Mouse (Mus musculus) intestine, embryonic 14.5 days (tissue): ENCODE results near the gene Sgk2. TPM values are rescaled to one million over a fixed set of nuclear protein-coding genes. Genes with fewer than 3 reads are reported as not detected.

Experiments
- ATAC-seq: fragments of 200-750 bp; cut with Nextera tagmentation; replicated peaks from 2 replicates; pipeline ENCODE4 v1.8.0; 2017; ENCODE audit warnings: low read depth, moderate number of reproducible peaks, moderate TSS enrichment, moderate library complexity; ENCODE audit not compliant: low FRiP score, low TSS enrichment
- DNase-seq: peaks from one replicate; pipeline ENCODE4 v3.0.0-alpha.2; 2018; ENCODE audit warnings: low spot score
- H3K27ac ChIP-seq: fragments of 300-500 bp; sonication (generic); 2 replicates; pipeline ENCODE4 v1.5.1; 2014; ENCODE audit warnings: low read depth, mild to moderate bottlenecking, control low read depth
- H3K27me3 ChIP-seq: fragments of 300-500 bp; sonication (generic); replicated peaks from 2 replicates; pipeline ENCODE4 v1.6.1; 2014; ENCODE audit warnings: low read length, control low read depth; ENCODE audit not compliant: control insufficient read depth, insufficient read depth
- H3K36me3 ChIP-seq: fragments of 300-500 bp; sonication (generic); 2 replicates; pipeline ENCODE4 v1.6.1; 2014; ENCODE audit warnings: low read length, control low read depth; ENCODE audit not compliant: control insufficient read depth, insufficient read depth
- H3K4me1 ChIP-seq: fragments of 300-500 bp; sonication (generic); replicated peaks from 2 replicates; pipeline ENCODE4 v1.6.1; 2014; ENCODE audit warnings: low read length, control low read depth, mixed read lengths; ENCODE audit not compliant: control insufficient read depth, insufficient read depth
- H3K4me2 ChIP-seq: fragments of 300-500 bp; sonication (generic); 2 replicates; pipeline ENCODE4 v1.6.1; 2014; ENCODE audit warnings: low read length
- H3K4me3 ChIP-seq: fragments of 300-500 bp; sonication (generic); 2 replicates; pipeline ENCODE4 v1.5.1; 2014; ENCODE audit warnings: low read depth, low read length, control low read depth, mixed read lengths
- H3K9ac ChIP-seq: fragments of 300-500 bp; sonication (generic); 2 replicates; pipeline ENCODE4 v1.6.1; 2014; ENCODE audit warnings: mild to moderate bottlenecking, low read length
- H3K9me3 ChIP-seq: fragments of 300-500 bp; sonication (generic); 2 replicates; pipeline ENCODE4 v1.6.1; 2016; ENCODE audit warnings: low read length, control low read depth; ENCODE audit not compliant: control insufficient read depth
- WGBS: fragments of 180-500 bp; shearing (Covaris S2); extraction: QIAGEN DNeasy Blood & Tissue Kit; methylation state at CpG from one replicate; pipeline ENCODE4 v1.1.7; 2014; 5-methylcytosine and 5-hydroxymethylcytosine counted together
- polyA plus RNA-seq: library from polyadenylated mRNA; unstranded; fragments of >200 nt; fragmentation: Nextera tagmentation; extraction: Ambion mirVana; gene quantifications from 2 replicates; pipeline ENCODE4 v1.2.1, GENCODE M21; 2014

Gene Sgk2
- polyA plus RNA-seq, 1 experiment from 2014 or later: 0.30 TPM

DNA sequence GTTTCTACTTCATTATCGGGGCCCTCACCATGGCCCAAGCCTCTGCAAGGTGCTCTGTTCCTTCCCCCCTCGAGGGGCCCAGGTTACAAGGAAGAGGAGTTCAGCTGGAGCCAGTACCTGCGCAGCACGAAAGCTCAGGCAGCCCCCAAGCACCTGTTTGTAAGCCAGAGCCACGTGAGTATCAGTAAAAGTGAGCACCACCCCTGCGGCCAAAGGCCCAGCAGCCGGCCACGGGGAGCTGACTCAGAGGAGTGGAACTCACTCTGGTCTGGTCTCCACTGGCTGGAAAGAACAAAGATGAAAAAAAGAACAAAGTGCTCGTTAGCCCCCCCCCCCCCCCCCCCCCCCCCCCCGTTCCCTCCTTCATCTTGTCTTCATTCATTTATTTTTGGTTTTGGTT lies 25.8 kb upstream of the Sgk2 start:
- Histone ChIP-seq H3K4me1 (no peaks in the 10 kb centered on the region), H3K27me3 (no peaks in the 10 kb centered on the region), H3K9me3 (no peaks in the 10 kb centered on the region), H3K4me3 (no peak overlapping the region), H3K4me2 (no peak overlapping the region), H3K36me3 (no peaks in the 10 kb centered on the region), H3K27ac (no peak overlapping the region), H3K9ac (no peak overlapping the region)
- WGBS: 67% methylated on average over 9 of the region's 10 CpGs
- no peak for DNase-seq
- ATAC-seq: no peak

DNA sequence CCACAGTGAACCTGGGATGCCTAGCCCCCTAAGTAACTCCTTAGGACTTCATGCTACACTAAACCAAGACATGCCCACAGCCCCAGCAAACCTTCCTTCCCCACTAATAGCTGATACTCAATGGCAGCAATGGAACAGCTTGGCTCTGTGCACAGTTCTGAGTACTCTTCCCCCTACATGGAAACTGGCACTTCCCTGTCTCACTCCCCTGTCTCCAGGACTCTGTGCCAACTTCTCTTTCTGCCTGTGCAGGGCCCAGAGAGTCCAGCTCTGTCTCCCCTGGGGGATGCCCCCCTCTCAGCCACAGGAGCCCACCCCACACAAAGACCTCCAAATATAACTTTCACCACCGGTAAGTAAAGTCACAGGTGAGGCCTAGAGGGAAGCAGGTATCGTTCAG lies 20.4 kb upstream of the Sgk2 start:
- H3K27me3 ChIP-seq: no peaks in the 10 kb centered on the region
- no peak overlapping the region for H3K27ac ChIP-seq
- H3K9ac ChIP-seq: no peak overlapping the region
- no peaks in the 10 kb centered on the region for H3K36me3 ChIP-seq
- no peak overlapping the region for H3K4me3 ChIP-seq
- H3K4me2 ChIP-seq: no peak overlapping the region
- WGBS: 86% methylated on average over 2 of the region's 2 CpGs
- DNase-seq (no peak), ATAC-seq (no peak)
- no peaks in the 10 kb centered on the region for H3K4me1 ChIP-seq
- H3K9me3 ChIP-seq: no peaks in the 10 kb centered on the region

DNA sequence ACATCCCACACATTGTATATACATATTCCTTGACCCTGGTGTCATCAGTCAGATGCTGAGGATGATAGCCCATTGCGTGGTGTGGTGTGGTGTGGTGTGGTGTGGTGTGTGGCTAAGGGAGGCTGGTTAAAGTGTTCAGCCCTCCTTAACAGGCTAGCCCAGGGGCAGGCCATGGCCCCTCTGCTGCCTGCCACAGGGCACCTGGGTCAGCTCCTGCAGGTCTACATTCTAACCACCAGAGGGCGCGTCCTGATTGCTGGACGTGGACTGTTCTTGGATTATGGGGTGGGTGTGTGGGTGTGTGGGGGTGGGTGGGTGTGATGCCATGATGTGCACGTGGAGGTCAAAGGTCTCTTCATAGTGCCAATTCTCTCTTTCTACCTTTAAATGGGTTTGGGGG lies 18.8 kb upstream of the Sgk2 start:
- Histone ChIP-seq H3K27ac (no peak overlapping the region), H3K36me3 (no peaks in the 10 kb centered on the region), H3K27me3 (no peaks in the 10 kb centered on the region), H3K4me3 (no peak overlapping the region), H3K4me1 (no peaks in the 10 kb centered on the region; the same call in 1 of the 2 replicates), H3K4me2 (no peak overlapping the region), H3K9me3 (no peaks in the 10 kb centered on the region), H3K9ac (no peak overlapping the region)
- 9% methylated on average over 5 of the region's 5 CpGs for WGBS
- DNase-seq (peak; percentile 68), ATAC-seq (peak; percentile 50; the same call in 1 of the 2 replicates)

DNA sequence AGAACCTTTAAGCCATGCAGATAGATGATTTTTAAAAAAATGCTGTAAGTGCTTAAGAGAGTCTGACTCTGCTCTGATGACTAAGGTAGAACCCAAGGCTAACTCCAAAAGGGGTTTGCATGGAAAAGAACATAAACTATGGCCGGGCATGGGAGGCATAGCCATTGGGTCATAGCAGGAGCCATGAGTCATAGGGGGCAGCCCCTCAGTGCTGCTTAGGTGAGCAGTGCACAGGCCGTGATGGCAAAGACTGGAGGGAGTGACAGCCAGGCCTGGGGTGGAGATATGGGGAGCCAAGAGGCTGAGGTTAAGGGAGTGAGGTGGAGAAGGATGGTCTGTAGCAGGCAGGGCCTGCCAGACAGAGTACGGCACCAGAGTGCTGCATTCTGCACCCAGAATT lies 18.0 kb upstream of the Sgk2 start:
- ATAC-seq (no peak), DNase-seq (no peak)
- WGBS: 85% methylated on average over 3 of the region's 3 CpGs
- H3K4me3 ChIP-seq: no peak overlapping the region
- no peaks in the 10 kb centered on the region for H3K36me3 ChIP-seq
- no peaks in the 10 kb centered on the region; the same call in 1 of the 2 replicates for H3K4me1 ChIP-seq
- no peak overlapping the region for H3K4me2 ChIP-seq
- H3K27ac ChIP-seq: no peak overlapping the region
- H3K9me3 ChIP-seq: no peaks in the 10 kb centered on the region
- no peak overlapping the region for H3K9ac ChIP-seq
- no peaks in the 10 kb centered on the region for H3K27me3 ChIP-seq

DNA sequence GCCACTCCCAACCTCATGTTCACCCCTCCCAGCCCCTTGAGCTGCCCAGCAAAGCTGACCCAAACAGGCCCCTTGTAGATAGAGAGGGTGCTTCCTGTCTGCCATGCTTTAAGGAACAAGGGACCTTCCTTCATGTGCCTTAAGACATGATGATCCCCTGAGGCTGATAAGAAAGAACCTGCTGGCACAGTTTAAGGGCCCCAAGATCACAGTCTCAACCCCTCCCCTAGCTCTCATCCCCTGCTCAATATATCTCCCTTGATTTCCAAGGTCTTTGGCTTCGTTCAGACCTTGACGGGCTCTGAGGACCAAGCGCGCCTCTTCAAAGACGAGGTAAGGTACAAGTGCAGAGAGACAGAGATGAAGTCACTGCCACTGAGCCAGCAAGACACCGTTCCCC lies 16.2 kb upstream of the Sgk2 start:
- Histone ChIP-seq H3K4me1 (no peaks in the 10 kb centered on the region; the same call in 1 of the 2 replicates), H3K9ac (no peak overlapping the region), H3K27ac (no peak overlapping the region), H3K4me2 (no peak overlapping the region), H3K27me3 (no peaks in the 10 kb centered on the region), H3K4me3 (no peak overlapping the region), H3K9me3 (no peaks in the 10 kb centered on the region), H3K36me3 (no peaks in the 10 kb centered on the region)
- DNase-seq (no peak), ATAC-seq (no peak)
- 89% methylated on average over 6 of the region's 6 CpGs for WGBS

DNA sequence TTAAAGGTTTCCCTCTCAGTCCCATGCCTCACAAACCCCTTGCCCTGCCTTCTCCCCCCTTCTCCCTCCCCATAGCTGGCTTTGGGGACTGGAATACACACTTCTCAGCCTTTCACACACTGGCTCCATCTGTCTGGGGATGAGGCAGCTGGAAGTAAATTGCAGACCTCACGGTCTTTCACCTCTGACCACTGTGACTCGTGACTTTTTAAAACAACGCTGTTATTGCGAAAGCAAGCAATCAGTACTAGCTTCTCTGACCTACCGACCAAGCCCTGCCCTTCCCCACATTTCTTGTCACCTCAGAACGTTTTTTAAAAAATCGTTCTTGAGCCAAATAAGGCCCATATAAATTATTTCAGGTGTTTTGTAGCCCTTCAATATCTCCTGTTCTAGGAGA lies 14.4 kb upstream of the Sgk2 start:
- no peak overlapping the region for H3K4me3 ChIP-seq
- no peak overlapping the region for H3K9ac ChIP-seq
- 32% methylated on average over 7 of the region's 7 CpGs for WGBS
- ATAC-seq: no peak
- H3K27ac ChIP-seq: no peak overlapping the region
- DNase-seq: no peak
- no peaks in the 10 kb centered on the region for H3K9me3 ChIP-seq
- H3K36me3 ChIP-seq: no peaks in the 10 kb centered on the region
- no peak overlapping the region for H3K4me2 ChIP-seq
- no peaks in the 10 kb centered on the region; the same call in 1 of the 2 replicates for H3K4me1 ChIP-seq
- H3K27me3 ChIP-seq: no peaks in the 10 kb centered on the region

DNA sequence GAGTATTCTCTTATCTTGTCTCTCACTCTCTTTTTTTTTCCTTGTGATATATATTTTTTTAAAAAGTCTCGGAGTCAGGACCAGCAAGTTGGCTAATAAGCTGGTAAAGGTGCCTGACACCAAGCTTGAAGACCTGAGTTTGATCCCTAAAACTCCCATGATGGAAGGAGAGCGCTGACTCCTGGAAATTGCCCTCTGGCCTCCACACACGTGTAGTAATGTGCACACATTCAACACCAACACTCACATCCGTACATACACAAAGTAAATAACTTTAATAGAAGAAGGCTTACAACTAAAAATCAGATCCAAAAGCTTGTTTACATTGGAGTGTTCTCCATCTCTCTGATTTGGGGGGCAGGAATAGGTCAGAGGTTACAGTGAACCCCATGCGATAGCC lies 13.9 kb upstream of the Sgk2 start:
- Histone ChIP-seq H3K4me3 (no peak overlapping the region), H3K4me1 (no peaks in the 10 kb centered on the region; the same call in 1 of the 2 replicates), H3K27me3 (no peaks in the 10 kb centered on the region), H3K36me3 (no peaks in the 10 kb centered on the region), H3K4me2 (no peak overlapping the region), H3K27ac (no peak overlapping the region), H3K9me3 (no peaks in the 10 kb centered on the region), H3K9ac (no peak overlapping the region)
- ATAC-seq (no peak), DNase-seq (no peak)
- 63% methylated on average over 5 of the region's 5 CpGs for WGBS

DNA sequence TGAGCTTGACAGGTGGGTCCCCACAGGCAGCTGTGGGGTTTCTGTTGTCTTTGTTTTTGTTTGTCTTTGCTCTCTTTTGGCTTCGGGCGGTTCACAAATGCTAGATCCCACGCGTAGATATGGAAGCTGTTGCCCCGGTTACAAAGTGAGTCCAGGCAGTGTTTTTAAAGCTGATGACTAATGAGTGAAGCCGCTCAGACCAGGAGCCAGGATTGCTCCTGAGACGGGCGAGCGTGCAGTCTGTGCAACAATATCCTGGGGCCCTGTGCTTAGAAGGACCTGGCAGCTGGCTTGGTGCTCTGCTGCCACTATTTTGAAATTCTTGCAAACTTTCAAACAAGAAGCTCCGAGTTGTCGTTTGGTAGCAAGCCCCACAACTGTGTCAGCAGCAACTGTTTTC lies 13.5 kb upstream of the Sgk2 start:
- WGBS: 15% methylated on average over 11 of the region's 11 CpGs
- Histone ChIP-seq H3K36me3 (no peaks in the 10 kb centered on the region), H3K9ac (no peak overlapping the region), H3K4me1 (no peaks in the 10 kb centered on the region; the same call in 1 of the 2 replicates), H3K4me3 (no peak overlapping the region), H3K4me2 (no peak overlapping the region), H3K27me3 (no peaks in the 10 kb centered on the region), H3K27ac (no peak overlapping the region), H3K9me3 (no peaks in the 10 kb centered on the region)
- no peak for DNase-seq
- no peak for ATAC-seq

DNA sequence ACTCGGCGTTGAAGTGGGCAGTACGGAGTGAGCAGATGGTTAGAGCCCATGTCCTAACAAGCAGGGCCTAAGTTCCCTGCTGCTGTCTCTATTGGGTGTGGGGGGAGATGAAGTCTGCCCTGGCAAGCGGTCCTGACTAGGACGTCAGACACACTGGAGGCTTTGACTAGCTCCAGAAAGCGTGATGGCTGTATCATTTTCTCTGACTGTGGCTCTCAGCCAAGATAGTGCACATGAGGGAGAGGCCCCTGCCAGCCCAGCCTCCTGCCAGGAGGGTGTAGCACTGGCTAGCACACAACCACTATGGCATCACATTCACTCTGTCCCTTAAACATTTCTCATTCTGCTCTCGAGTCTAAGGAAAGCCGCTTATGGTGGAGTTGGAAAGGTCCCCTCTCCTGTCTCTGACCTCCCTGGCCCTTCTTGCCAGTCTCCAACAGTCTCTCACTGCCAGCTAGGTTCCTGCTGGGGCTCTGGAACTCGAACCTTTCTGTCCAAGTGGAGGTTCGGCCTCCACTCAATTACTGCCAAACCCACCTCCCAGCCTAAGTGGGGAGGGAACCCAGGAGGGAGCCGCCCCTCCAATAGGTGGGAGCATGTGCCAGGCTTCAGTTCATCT lies 11.9 kb upstream of the Sgk2 start:
- Histone ChIP-seq H3K4me2 (no peak overlapping the region), H3K9me3 (no peaks in the 10 kb centered on the region), H3K9ac (no peak overlapping the region), H3K4me3 (no peak overlapping the region), H3K4me1 (no peaks in the 10 kb centered on the region; the same call in 1 of the 2 replicates), H3K36me3 (no peaks in the 10 kb centered on the region), H3K27me3 (no peaks in the 10 kb centered on the region), H3K27ac (no peak overlapping the region)
- no peak for ATAC-seq
- no peak for DNase-seq
- 80% methylated on average over 11 of the region's 11 CpGs for WGBS
